Mouse (Mus musculus): ENCODE data around the gene Rac3. TPM values are rescaled to one million over a fixed set of nuclear protein-coding genes. Genes with fewer than 3 reads are reported as not detected.
"Not testable (repeated sequence)": the region's sequence is repeated elsewhere in the genome, so short reads cannot be mapped to it uniquely, and the experiment has no call there.

Gene Rac3
- total RNA-seq, 2 experiments from 2014 or later = 1.3 to 1.6 TPM

GRCm38 (mm10) chr11:120726243-120727168 is 5.2 kb downstream of the Rac3 start:
- DNase-seq = no peak
- intact Hi-C loops (cut with DNase I) = no loop called here

- intact Hi-C loops (cut with DNase I) = no loop called here
- DNase-seq = peak; percentile 84
These were observed 5.9 kb downstream of the Rac3 start, which contains the start of gene Dcxr for GRCm38 (mm10) chr11:120727169-120727527. Dcxr (minus strand) TSS chr11:120727281.

- DNase-seq = no peak
- intact Hi-C loops (cut with DNase I) = no loop called here
These were observed 6.3 kb downstream of the Rac3 start for GRCm38 (mm10) chr11:120727564-120727963.

- no peak for DNase-seq
- intact Hi-C loops (cut with DNase I) = no loop called here
These were observed 7.4 kb downstream of the Rac3 start for GRCm38 (mm10) chr11:120728530-120729240.

GRCm38 (mm10) chr11:120729432-120730050 is 8.3 kb downstream of the Rac3 start:
- DNase-seq = peak in 1 of 2 experiments; percentile 31
- intact Hi-C loops (cut with DNase I) = not testable (repeated sequence)

GRCm38 (mm10) chr11:120730331-120730870 is 9.1 kb downstream of the Rac3 start:
- no peak for DNase-seq
- intact Hi-C loops (cut with DNase I) = no loop called here

GRCm38 (mm10) chr11:120731395-120731794 is 10.1 kb downstream of the Rac3 start:
- no peak for DNase-seq
- intact Hi-C loops (cut with DNase I) = no loop called here

DNA sequence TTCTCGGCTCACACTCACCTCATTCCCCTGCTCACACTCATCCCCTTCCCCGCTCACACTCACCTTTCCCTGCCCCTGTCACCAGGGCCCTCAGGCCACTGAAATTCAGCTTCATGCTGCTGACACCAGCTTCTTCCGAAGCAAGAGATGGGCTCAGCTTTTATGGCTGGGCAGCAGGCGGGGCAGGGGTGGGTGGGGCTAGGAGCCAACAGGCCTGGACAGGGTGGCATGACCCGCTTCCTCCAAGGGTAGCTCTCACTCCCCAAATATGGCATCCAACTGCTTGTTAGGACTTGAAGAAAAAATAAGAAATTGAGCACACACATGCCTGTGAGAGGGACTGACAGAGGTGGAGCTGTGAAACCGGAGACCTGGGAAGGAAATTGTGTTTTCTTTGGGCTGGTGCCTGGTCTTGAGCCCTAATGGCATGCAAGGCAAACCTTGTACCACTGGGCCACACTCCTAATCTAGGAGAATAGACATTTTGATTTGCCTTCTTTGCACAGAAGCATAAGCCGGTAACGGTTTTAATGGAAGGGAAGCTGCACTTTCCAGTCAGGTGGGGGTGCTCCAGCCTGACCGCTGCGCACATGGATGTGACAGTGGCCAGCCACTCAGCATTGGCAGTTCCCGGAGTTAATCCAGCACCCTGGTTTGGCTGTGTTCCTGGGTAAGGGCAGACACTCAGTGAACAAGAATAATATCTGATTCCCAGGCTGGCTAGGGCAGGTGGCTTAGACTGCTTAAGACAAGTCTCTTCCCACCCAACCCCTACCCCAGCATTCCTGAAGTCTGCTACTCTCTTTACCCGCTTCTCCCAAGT is 10.8 kb downstream of the Rac3 start, which contains the start of gene Cbr2:
Gene Cbr2, minus strand, starts transcription at position 257 of the 823 bp plus-strand sequence.
- intact Hi-C loops (cut with DNase I) = no loop called here
- peak; percentile 37 to 61 for DNase-seq

DNA sequence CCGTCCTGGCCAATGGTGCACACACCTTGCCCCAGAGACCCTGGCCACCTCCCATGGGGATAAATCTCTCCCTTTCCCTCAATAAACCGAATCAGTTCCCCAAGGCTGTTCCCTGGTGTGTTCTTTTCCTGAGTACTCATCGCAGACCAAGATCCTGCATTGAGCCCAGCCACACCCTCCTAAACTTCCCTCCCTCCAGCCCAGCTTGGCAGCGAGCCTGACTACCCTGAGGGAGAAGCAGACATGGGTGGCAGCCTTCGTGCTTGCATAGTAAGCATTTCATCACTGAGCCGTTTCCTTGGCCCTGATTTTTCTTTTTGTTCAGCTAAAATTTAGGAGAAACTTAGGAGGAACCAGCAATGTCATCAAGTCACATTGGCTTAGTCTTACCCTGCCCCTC is 12.3 kb downstream of the Rac3 start:
- DNase-seq = peak; percentile 52 to 57

DNA sequence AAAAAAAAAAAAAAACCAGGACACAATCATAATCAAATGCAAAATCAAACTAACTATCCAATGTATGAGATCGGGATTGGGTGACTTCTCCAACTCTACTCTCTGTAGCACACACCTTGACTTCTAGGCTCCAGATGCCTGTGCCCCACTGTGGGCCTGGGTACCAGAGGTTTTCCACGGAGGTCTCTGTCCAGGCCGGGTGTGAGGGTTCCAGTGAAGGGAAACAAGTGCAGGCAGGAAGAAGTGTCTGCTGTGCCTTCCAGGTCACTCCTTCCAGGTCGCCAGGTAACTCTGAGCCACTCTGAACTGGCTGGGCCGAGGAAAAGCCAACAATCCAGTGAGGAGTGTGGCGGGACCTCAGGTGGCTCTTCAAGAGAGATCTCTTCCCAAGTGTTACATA is 15.2 kb downstream of the Rac3 start:
- intact Hi-C loops (cut with DNase I) = no loop called here

More for the DNA sequence above, 12.3 kb downstream of the Rac3 start:
- intact Hi-C loops (cut with DNase I) = no loop called here

DNA sequence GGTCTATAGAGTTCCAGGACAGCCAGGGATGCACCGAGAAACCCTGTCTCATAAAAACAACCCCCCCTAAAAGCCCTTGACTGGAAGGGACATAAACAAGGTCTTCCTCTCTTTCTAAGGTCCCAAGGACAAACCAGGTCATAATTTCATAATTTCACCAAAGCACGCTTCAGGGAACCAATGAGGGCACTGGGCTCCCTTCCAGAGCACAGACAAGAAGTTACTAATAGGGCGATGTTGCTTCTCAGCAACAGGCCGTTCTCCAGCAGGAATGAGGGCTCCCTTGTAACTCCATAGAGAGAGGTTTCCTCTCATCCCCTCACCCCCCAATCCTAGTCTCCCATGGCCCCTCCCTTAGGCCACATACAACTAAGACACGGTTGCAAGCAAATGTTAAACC is 19.7 kb downstream of the Rac3 start:
- intact Hi-C loops (cut with DNase I) = no loop called here

More for the DNA sequence above, 15.2 kb downstream of the Rac3 start:
- no peak for DNase-seq

DNA sequence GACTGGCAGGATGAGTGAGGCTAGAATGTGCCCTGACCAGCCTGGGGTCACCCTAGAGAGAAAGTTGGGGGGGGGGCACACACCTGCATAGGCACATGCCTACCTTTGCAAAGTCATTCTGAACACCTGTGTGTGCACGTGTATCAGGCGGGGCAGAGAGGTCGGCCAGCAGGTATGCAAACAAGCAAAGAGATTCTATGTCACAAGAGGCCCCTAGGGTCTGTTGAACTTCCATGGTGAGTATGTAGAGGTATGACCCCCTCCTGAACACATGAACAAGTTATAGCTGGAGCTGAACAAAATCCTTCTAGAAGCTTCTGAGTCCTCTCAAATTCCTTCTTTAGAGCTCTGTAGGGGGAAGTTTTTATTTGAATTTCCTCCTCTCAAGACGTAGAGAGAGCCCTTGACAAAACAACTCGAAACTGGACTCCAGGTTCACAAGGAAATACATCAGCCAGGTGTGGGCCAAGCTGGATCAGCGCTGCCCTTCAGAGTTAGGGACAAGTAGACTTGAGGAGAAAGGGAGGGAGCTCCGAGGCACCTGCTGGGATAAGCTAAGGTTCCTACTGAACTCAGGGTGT is 22.9 kb downstream of the Rac3 start:
- intact Hi-C loops (cut with DNase I) = no loop called here
- DNase-seq = no peak

More for the DNA sequence above, 19.7 kb downstream of the Rac3 start:
- DNase-seq = no peak

DNA sequence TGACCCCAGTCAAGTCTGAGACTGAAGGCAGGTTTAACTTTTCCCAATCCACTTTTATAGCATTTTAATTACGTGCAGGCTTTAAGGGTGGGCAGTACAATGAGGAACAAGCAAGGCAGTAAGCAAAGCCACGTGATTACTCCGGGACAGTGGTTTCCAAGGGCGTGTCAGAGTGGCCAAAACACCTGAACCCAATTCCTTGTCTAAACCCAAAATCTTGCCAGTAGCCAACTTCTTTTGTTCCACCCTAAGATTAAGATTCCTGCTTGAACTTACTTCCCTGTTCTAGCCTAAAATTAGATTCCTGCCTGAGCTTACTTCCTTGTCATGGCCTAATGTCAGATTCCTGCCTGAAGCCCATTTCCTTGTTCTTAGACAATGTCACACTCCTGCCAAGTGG is 26.7 kb downstream of the Rac3 start:
- no peak for DNase-seq
- intact Hi-C loops (cut with DNase I) = no loop called here

DNA sequence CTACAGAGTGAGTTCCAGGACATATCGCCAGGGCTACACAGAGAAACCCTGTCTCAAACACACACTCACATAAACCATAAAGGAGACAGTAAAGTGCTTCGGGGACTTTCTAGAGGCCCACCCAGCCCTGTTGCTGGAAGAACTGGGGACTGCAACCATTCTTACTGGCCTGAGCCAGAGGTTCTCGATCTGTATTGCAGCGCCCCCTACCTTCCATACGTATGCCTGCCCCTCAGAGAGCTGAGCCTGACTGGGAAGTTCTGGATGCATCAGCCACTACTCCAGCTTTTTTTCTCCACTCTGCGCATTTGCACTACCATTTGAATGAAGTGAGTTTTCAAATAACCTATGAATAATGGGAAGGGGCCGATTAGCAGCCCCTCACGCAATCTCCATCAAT is 28.2 kb downstream of the Rac3 start:
- intact Hi-C loops (cut with DNase I) = no loop called here
- DNase-seq = peak in 1 of 2 experiments; percentile 55

DNA sequence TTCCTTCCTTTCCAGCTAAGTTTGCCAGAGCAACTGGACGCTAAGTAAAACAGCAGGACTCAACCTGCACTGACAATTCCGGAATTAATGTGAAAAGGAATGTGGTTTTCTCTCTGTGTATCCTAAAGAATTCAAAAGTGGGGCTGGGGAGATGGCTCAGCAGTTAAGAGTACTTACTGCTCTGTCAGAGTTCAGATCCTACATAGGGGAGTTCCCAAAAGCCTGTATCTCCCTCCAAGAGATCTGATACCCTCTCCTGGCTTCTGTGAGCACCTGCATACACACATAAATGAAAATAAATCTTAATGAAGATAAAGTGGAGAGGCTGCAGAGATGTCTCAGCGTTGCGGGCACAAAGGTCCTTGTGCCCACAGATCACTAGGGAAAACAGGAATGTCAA is 30.3 kb downstream of the Rac3 start:
- intact Hi-C loops (cut with DNase I) = loop anchor here (2.0 kb wide), 1 partner anchor 27 kb away; no protein-coding TSS in a partner anchor

GRCm38 (mm10) chr11:120760236-120760635 is 39.0 kb downstream of the Rac3 start:
- no peak for DNase-seq
- intact Hi-C loops (cut with DNase I) = no loop called here

More for the DNA sequence above, 30.3 kb downstream of the Rac3 start:
- DNase-seq = no peak

GRCm38 (mm10) chr11:120761811-120762671 is 40.8 kb downstream of the Rac3 start:
- intact Hi-C loops (cut with DNase I) = no loop called here
- DNase-seq = no peak

GRCm38 (mm10) chr11:120762672-120763041 is 41.4 kb downstream of the Rac3 start, which contains the start of gene Hmga1b:
Hmga1b (plus strand) TSS chr11:120762794.
- DNase-seq; intact Hi-C loops (cut with DNase I): not testable (repeated sequence)
